Mouse (Mus musculus) ZHBTc4 (cell line): ENCODE data around the gene Brox.

Experiments used
- DNase-seq: peaks from one replicate; pipeline ENCODE4 v3.0.0-alpha.2; 2011; ENCODE audit warnings: low read depth, low spot score

The Brox gene

GRCm38 (mm10) chr1:183272867-183273818, 23.9 kb downstream of the Brox start:
- DNase-seq = peak; percentile 52

DNA sequence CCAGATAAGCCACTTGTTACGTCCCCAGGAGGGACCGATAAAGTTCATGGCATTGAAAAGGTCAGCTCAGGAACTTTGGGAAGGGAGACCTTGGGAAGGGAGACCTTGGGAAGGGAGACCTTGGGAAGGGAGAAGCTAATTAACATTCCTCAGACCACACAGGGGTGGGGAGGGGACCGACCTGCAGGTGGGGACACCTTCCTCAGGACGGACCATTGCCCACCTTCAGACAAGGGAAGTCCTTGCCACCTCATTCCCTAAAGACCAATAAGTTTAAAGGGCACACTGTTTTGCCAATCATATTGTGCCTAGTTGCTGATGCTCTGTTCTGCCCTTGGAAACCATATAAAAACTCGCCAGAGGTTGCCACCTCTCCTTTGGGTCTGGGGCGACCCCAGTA, 29.4 kb downstream of the Brox start:
- no peak for DNase-seq

- DNase-seq = no peak
These were observed 31.1 kb downstream of the Brox start for GRCm38 (mm10) chr1:183265921-183266467.

DNA sequence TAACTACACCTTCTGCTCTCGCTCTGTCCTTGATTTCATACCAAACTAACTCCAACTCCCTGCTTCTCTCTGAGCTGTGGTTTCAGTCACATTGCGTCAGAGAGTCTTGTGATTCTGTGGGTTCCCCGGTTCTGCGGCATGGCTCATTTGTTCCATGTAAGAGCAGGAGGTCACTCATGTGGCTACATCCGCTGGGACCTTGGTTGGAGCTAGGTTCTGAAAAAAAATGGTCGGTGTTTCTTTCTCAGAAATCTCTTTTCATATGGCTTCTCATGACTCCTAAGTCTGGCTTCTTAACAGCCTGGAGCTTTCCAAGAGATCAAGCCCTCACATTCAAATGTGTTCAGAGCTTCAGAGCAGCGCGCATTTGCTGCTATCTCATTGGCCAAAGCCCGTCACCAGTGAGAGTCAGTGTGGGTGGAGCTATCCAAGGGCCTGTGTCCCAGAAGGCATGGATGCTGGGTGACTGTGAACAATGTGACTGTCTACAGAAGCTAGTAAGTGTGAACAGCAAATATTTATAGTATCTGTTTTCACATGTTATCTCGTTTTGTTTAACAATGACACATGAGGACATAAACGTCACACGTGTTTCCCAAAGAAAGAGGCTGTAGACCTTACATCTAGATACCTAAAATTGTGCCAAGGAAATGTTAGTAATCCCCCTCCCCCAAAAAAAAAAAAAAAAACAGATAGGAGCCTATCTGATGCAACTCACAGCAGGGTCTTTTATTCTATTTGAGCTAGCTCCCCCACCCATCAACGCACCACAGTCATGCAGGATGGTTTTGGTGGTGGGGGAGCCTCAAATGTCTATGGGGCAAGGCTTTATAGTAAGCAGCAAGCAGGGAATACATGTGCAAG, 32.7 kb downstream of the Brox start:
- DNase-seq = peak; percentile 59

- no peak for DNase-seq
These were observed 44.5 kb downstream of the Brox start for GRCm38 (mm10) chr1:183252574-183252973.

DNA sequence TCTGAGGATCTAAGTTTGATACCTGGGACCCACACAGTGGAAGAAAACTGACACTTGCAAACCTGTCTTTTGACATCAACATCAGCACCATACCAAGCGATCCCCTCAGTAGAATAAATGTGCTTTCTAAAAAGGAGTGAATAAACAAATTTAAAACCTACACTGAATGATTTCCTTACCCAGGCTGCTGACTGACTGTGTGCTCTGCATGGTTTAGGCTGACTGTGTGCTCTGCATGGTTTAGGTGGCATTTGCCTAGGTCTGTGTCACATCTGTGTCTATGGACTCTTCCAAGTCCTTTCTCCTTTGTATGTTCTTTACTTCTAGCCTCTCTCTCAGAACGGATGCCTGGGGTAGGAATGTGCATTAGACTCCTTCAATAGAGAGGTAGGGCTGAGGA, 45.3 kb downstream of the Brox start:
- no peak for DNase-seq

DNA sequence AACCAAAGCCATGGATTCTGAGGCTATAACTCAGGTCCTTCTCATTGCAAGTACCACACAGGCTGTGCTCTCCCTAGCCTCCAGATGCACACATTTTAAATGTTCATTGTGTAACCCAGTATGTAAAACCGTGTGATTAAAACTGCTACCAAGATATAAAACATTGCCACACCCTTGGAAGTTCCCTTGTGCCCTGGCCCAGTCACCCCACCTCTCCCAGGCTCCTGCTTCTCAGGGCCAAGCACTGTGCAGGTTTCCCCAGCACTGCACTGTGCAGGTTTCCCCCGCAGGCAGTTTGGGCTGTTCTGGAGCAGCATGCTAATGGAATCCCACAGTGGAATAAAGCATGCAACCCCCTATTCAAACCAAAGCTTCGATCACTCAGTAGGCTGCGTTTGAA, 46.5 kb downstream of the Brox start:
- DNase-seq = no peak

GRCm38 (mm10) chr1:183248144-183248543, 48.9 kb downstream of the Brox start:
- no peak for DNase-seq

GRCm38 (mm10) chr1:183243293-183243692, 53.8 kb downstream of the Brox start:
- DNase-seq = peak; percentile 66

DNA sequence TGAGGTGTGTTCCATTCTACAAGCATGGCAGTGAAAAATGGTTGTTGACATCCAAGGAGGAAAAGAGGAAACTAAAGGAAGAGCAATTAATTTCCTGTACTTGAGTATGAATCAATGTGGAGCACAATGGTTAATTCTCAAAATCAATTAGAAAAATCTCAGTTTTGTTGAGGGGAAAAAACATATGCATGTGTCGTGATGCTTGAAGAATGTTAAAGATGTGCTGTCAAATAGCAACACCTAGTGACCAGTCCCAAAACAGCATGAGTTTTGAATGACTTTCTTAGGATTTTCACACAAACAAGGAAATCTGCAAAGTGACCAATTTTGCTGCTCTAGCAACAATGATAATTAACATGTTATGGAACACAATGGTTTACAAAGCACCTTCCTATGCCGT, 59.2 kb downstream of the Brox start:
- DNase-seq = peak; percentile 18

DNA sequence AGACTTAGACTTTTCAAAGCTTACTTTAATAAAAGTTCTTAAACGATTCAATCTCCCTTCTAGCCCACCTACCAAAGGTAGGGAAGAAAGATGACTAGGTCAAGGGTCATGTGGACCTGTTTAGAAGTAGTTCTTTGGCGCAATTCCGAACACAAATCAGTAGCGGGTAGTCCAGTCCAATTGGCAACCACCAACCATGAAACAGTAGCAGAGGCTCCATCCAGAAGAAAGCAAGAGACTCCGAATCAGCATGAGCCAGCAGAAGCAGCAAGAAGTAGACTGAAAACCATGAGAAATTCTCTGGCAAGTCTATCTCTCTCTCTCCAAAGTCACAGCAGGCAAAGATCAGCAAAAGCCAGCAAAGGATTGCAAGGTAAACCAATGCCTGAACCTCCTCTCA, 60.6 kb downstream of the Brox start:
- no peak for DNase-seq

- no peak for DNase-seq
These were observed 63.3 kb downstream of the Brox start for GRCm38 (mm10) chr1:183233679-183234174.

- DNase-seq = no peak
These were observed 63.9 kb downstream of the Brox start for GRCm38 (mm10) chr1:183232985-183233678.

GRCm38 (mm10) chr1:183227469-183227868, 69.6 kb downstream of the Brox start:
- no peak for DNase-seq
